Mouse (Mus musculus): Measurements from ENCODE around the gene Prr19. TPM values are rescaled to one million over a fixed set of nuclear protein-coding genes. Genes with fewer than 3 reads are reported as not detected.
A peak's percentile ranks its signal among the peaks of the same experiment; 100 is the strongest.
"Not testable (repeated sequence)": the region's sequence is repeated elsewhere in the genome, so short reads cannot be mapped to it uniquely, and the experiment has no call there.

Prr19 gene
- not detected in 2 replicates for polyA plus RNA-seq (2012; ENCODE audit: insufficient read depth, insufficient read length, missing spikeins)

DNA sequence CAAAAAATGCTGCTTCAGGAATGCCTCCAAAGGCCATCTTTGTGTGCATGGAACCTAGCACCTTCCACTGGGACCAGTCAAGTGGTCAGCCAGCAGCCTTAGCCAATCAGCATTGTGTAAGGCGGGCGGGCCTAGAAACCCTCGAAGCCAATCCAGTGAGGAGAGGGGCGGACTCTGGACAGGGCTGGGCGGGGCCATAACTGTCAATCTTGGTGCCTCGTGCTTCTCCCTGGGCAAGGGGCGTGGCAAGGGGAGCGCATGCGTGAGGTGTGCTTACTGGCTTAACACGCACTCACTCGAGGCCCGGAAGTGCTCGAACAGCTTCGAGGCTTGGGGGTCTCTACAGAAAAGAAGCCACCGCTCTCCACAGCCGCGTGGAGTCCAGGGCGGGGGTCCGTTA is at the start of gene Prr19:
Gene Prr19 (plus strand): TSS at position 349 of the 400 bp plus-strand sequence.
- H3K4me3 ChIP-seq (ENCODE audit: insufficient read depth, low read length), result no peak within 1 kb of the TSS
- no peak within 1 kb of the TSS for H3K27ac ChIP-seq (ENCODE audit: insufficient read depth, low read depth, low read length)
- H3K4me1 ChIP-seq (ENCODE audit: control insufficient read depth, insufficient read depth, low read length), result 0 out of 2 replicates have a peak, but pooled peaks cover 5% of the 10 kb centered on the region
- TF ChIP-seq CTCF (IDR thresholded peaks at IDR 0.05; ENCODE audit: low read depth, low read length), result no peak
- TF ChIP-seq POLR2A (IDR thresholded peaks at IDR 0.05; ENCODE audit: borderline replicate concordance, low read depth, low read length), result no peak

GRCm38 (mm10) chr7:25251822-25252221 is 49.4 kb upstream of the Prr19 start:
- peaks cover 20% of the 10 kb centered on the region for H3K4me1 ChIP-seq (ENCODE audit: control insufficient read depth, insufficient read depth, low read length)
- no peak overlapping the region for H3K4me3 ChIP-seq (ENCODE audit: insufficient read depth, low read length)
- TF ChIP-seq CTCF (IDR thresholded peaks at IDR 0.05; ENCODE audit: low read depth, low read length) (no peak), POLR2A (IDR thresholded peaks at IDR 0.05; ENCODE audit: borderline replicate concordance, low read depth, low read length) (no peak)
- no peak overlapping the region for H3K27ac ChIP-seq (ENCODE audit: insufficient read depth, low read depth, low read length)

- Histone ChIP-seq H3K4me3 (ENCODE audit: insufficient read depth, low read length) (no peak overlapping the region), H3K4me1 (ENCODE audit: control insufficient read depth, insufficient read depth, low read length) (peaks cover 10% of the 10 kb centered on the region), H3K27ac (ENCODE audit: insufficient read depth, low read depth, low read length) (no peak overlapping the region)
- no peak for TF ChIP-seq CTCF (IDR thresholded peaks at IDR 0.05; ENCODE audit: low read depth, low read length)
- no peak for TF ChIP-seq POLR2A (IDR thresholded peaks at IDR 0.05; ENCODE audit: borderline replicate concordance, low read depth, low read length)
Observed at GRCm38 (mm10) chr7:25261896-25262295, 39.3 kb upstream of the Prr19 start.

DNA sequence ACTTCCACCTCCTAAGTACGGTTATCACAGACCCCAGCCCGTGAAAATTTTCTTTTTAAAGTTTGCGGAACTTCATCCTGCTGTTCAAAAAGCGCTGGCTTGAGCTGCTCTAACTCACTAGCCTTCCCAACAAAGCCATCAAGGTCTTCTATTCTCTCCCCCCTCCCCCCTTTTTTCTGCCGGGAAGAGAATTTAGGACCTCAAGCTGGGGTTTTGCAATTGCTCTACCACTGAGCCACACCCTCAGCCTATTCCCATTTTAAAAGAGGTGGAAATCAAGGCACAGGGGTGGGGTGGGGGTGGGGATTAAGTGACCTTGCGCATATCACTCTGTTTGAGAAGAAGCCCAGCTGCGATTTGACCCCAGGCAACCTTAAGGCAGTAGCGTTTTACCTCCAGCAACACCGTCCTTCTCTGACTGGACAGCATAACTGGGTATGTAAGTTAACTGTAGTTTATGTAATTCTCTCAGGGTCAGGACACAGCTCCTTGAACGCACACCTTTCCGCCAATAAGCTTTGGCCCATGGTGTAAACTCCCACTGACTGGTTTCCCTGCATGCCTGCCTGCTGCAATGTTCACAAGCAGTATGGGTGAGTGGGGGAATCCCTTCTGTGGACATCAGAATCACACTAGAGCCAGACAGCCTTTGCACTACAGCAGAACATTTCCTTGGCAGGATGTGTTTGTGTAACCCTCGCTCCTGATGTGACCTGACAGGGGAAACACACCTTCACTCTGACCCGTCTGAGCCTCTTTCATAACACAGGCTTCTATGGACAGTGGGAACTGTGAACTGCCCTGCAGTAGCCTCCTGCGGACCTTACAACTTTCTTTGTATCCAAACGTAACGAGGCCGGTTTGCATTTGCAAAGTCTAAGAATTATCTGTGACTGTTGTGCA is 37.0 kb upstream of the Prr19 start:
- no peak overlapping the region for H3K4me3 ChIP-seq (ENCODE audit: insufficient read depth, low read length)
- TF ChIP-seq CTCF (IDR thresholded peaks at IDR 0.05; ENCODE audit: low read depth, low read length) (no peak), POLR2A (IDR thresholded peaks at IDR 0.05; ENCODE audit: borderline replicate concordance, low read depth, low read length) (no peak)
- no peak overlapping the region for H3K27ac ChIP-seq (ENCODE audit: insufficient read depth, low read depth, low read length)
- H3K4me1 ChIP-seq (ENCODE audit: control insufficient read depth, insufficient read depth, low read length), result peaks cover 15% of the 10 kb centered on the region

DNA sequence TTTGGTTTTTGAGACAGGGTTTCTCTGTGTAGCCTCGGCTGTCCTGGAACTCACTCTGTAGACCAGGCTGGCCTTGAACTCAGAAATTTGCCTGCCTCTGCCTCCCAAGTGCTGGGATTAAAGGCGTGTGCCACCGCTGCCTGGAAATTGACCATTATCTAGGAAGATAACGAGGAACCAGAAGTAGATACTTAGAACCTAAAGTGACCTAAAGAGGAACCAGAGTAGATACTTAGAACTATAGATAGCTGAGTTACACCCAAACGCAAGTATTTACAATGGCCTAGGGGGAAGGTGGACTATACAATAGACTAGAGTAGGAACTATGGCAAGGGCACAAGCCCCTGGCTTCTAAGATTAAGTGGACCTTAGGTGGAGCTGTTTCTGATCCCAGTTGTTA is 35.5 kb upstream of the Prr19 start:
- H3K4me3 ChIP-seq (ENCODE audit: insufficient read depth, low read length); H3K27ac ChIP-seq (ENCODE audit: insufficient read depth, low read depth, low read length): not testable (repeated sequence)
- H3K4me1 ChIP-seq (ENCODE audit: control insufficient read depth, insufficient read depth, low read length), result peaks cover 24% of the 10 kb centered on the region

DNA sequence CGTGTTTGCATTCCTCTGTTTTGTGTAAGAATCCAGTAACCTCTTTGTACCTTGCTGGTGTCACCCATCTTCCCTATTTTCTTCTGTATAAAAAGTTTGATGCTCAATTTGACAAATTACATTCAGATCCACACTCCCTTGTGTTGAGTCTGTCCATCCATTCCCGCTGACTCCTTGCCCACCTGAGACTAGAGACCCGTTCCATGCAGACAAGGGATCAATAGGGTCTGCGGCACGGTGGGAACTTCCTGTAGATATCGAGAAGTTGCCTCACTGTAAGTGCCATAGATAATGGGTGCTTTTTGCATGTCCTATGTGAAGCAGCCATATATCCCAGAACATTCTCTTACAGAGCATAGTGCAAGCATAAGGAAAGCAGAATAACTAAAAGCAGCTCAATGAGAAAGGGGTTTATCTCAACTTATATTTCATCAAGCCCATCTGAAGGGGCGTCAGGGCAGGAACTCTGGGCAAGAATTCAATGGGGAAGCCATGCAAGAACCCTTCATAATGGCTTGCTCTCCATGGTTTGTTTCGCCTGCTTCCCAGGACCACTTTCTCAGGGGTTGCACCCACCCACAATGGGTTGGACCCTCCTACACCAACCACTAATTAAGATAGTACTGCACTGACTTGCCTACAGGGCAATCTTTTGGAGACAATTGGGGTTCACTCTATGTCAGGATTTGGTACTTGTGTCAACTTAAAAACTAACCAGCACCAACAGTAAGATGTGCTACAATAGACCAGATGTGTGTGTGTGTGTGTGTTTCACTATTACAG is 34.8 kb upstream of the Prr19 start:
- H3K27ac ChIP-seq (ENCODE audit: insufficient read depth, low read depth, low read length), result no peak overlapping the region
- TF ChIP-seq POLR2A (IDR thresholded peaks at IDR 0.05; ENCODE audit: borderline replicate concordance, low read depth, low read length) (no peak), CTCF (IDR thresholded peaks at IDR 0.05; ENCODE audit: low read depth, low read length) (no peak)
- peaks cover 24% of the 10 kb centered on the region for H3K4me1 ChIP-seq (ENCODE audit: control insufficient read depth, insufficient read depth, low read length)
- no peak overlapping the region for H3K4me3 ChIP-seq (ENCODE audit: insufficient read depth, low read length)

DNA sequence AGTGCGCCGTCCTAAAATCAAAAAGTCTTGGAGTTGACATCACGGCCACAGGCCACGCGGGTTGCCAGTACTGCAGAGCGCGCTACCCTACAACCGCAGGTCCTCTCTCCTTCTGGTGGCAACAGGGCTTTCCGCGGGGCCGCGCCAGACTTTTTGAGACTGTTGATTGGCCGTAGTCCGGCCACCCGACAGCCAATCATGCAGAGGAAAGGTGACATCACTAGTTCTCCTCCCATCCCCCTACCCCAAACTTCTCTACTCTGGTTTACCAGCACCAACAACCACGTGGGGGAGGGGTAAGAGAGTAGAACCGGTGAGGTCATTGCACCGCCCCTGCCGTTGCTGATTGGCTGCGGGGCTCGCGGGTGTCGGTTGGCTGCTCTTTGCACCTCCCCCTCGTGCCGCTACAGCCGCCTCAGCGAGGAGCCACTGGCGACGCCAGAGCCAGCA is 33.9 kb upstream of the Prr19 start, which contains the start of gene Cic:
Gene Cic (plus strand): TSS at position 404 of the 450 bp plus-strand sequence.
- Histone ChIP-seq H3K27ac (ENCODE audit: insufficient read depth, low read depth, low read length) (peak within 1 kb of the TSS; percentile 91), H3K4me1 (ENCODE audit: control insufficient read depth, insufficient read depth, low read length) (peaks cover 24% of the 10 kb centered on the region), H3K4me3 (ENCODE audit: insufficient read depth, low read length) (peak within 1 kb of the TSS; percentile 84)
- TF ChIP-seq CTCF (IDR thresholded peaks at IDR 0.05; ENCODE audit: low read depth, low read length) (no peak), POLR2A (IDR thresholded peaks at IDR 0.05; ENCODE audit: borderline replicate concordance, low read depth, low read length) (no peak)

GRCm38 (mm10) chr7:25267751-25268463 is 33.3 kb upstream of the Prr19 start:
- TF ChIP-seq CTCF (IDR thresholded peaks at IDR 0.05; ENCODE audit: low read depth, low read length) (no peak), POLR2A (IDR thresholded peaks at IDR 0.05; ENCODE audit: borderline replicate concordance, low read depth, low read length) (no peak)
- Histone ChIP-seq H3K4me3 (ENCODE audit: insufficient read depth, low read length) (peak overlapping the region; percentile 84), H3K27ac (ENCODE audit: insufficient read depth, low read depth, low read length) (peak overlapping the region; percentile 91), H3K4me1 (ENCODE audit: control insufficient read depth, insufficient read depth, low read length) (peaks cover 24% of the 10 kb centered on the region)

- Histone ChIP-seq H3K27ac (ENCODE audit: insufficient read depth, low read depth, low read length) (peak overlapping the region; percentile 85), H3K4me3 (ENCODE audit: insufficient read depth, low read length) (peak overlapping the region; percentile 79), H3K4me1 (ENCODE audit: control insufficient read depth, insufficient read depth, low read length) (peaks cover 24% of the 10 kb centered on the region)
- no peak for TF ChIP-seq CTCF (IDR thresholded peaks at IDR 0.05; ENCODE audit: low read depth, low read length)
- TF ChIP-seq POLR2A (IDR thresholded peaks at IDR 0.05; ENCODE audit: borderline replicate concordance, low read depth, low read length), result no peak
Observed at GRCm38 (mm10) chr7:25268588-25268987, 32.6 kb upstream of the Prr19 start.
